Mouse (Mus musculus) MEL (cell line): Measurements from ENCODE around the gene Tfap2e.

Source experiments
- CTCF ChIP-seq, 3 experiments: IDR thresholded peaks in 2 of 3; conservative IDR thresholded peaks in 1 of 3; 2 replicates each; pipeline ENCODE4 v1.5.1; 2011 to 2012; ENCODE audit warnings: low read length in 3 of 3, low read depth in 2 of 3, mild to moderate bottlenecking in 2 of 3, improper control_type of control experiment in 1 of 3, inconsistent platforms in 1 of 3, mixed read lengths in 1 of 3, moderate library complexity in 1 of 3; ENCODE audit not compliant: control insufficient read depth in 1 of 3, insufficient read depth in 1 of 3, poor library complexity in 1 of 3, severe bottlenecking in 1 of 3
- MAZ ChIP-seq: IDR thresholded peaks from 2 replicates; pipeline ENCODE4 v1.6.1; 2012; ENCODE audit warnings: low read depth, mild to moderate bottlenecking, inconsistent platforms, low read length, improper control_type of control experiment
- NRF1 ChIP-seq: IDR thresholded peaks from 2 replicates; pipeline ENCODE4 v1.6.1; 2014; ENCODE audit warnings: low read depth, mild to moderate bottlenecking, inconsistent platforms, low read length, improper control_type of control experiment, moderate library complexity; ENCODE audit not compliant: poor library complexity, insufficient read depth, severe bottlenecking
- RCOR1 ChIP-seq: IDR thresholded peaks from 2 replicates; pipeline ENCODE4 v1.6.1; 2012; ENCODE audit warnings: low read depth, mild to moderate bottlenecking, inconsistent platforms, low read length, improper control_type of control experiment
- USF2 ChIP-seq, 2 experiments: IDR thresholded peaks; 2 replicates each; pipeline ENCODE4 v1.6.1; 2011 to 2012; ENCODE audit warnings: improper control_type of control experiment in 2 of 2, low read length in 2 of 2, borderline replicate concordance in 1 of 2, inconsistent platforms in 1 of 2, low read depth in 1 of 2, mild to moderate bottlenecking in 1 of 2; ENCODE audit not compliant: insufficient read depth in 1 of 2
- ZKSCAN1 ChIP-seq: IDR thresholded peaks from 2 replicates; pipeline ENCODE4 v1.6.1; 2012; ENCODE audit warnings: low read depth, mild to moderate bottlenecking, inconsistent platforms, low read length, improper control_type of control experiment, moderate library complexity

DNA sequence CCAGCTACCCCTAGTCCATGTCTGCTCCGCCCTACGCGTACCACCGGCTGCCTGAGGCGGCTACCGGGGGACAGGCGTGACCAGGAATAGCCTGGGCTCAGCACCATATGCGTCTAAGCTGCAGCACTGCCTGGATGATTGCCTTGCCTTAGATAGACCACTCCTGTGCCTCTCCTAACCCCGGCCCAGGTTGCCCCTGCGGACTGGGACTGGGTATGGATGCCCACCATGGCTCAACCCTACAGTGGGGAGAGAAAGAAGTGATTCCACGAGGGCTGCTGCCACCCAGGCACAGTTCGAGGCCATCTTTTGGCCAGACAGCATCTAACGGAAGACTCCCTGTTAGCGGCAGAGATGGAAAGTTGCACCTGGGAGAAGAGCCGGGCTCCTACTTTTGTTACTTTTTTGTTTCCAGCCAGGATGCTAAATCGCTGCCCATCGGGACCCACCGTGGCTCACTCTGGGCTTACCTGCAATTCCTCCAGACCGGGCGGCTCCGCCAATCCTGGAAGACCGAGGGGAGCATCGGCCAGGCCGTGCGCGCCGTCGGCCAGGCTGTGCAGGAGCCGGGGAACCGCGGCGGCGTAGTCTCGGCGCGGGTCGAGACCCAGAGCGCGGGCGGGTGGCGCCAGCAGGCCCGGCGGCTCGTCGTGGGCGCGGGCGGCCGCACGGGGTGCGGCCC, 1.2 kb downstream of the Tfap2e start:
- TF ChIP-seq RCOR1 = no peak
- no peak for TF ChIP-seq USF2 (IDR thresholded peaks at IDR 0.05; ENCODE audit: borderline replicate concordance in 1 of 2, insufficient read depth in 1 of 2, low read depth in 1 of 2, low read length in 2 of 2)
- TF ChIP-seq CTCF (IDR thresholded peaks at IDR 0.05 in 2 of 3, conservative IDR thresholded peaks at IDR 0.05 in 1 of 3; ENCODE audit: control insufficient read depth in 1 of 3, insufficient read depth in 1 of 3, low read depth in 2 of 3, low read length in 3 of 3, poor library complexity in 1 of 3, severe bottlenecking in 1 of 3) = no peak
- TF ChIP-seq ZKSCAN1 = no peak
- TF ChIP-seq NRF1 = no peak
- TF ChIP-seq MAZ = no peak
